Mouse (Mus musculus): Measurements from ENCODE around the gene Cd59b. TPM values are rescaled to one million over a fixed set of nuclear protein-coding genes. Genes with fewer than 3 reads are reported as not detected.
A peak's percentile ranks its signal among the peaks of the same experiment; 100 is the strongest.
"Not testable (repeated sequence)": the region's sequence is repeated elsewhere in the genome, so short reads cannot be mapped to it uniquely, and the experiment has no call there.

Gene Cd59b
- polyA plus RNA-seq, 1 experiment from 2014 or later = 1.2 TPM

GRCm38 (mm10) chr2:104104800-104105199, 35.2 kb downstream of the Cd59b start:
- Histone ChIP-seq H3K9ac (replicated peaks) (no peak overlapping the region), H3K27me3 (no peaks in the 10 kb centered on the region), H3K27ac (replicated peaks) (no peak overlapping the region), H3K4me1 (no peaks in the 10 kb centered on the region), H3K4me3 (no peak overlapping the region), H3K9me3 (no peaks in the 10 kb centered on the region), H3K4me2 (replicated peaks) (no peak overlapping the region), H3K36me3 (no peaks in the 10 kb centered on the region)
- ATAC-seq (replicated peaks) = no peak
- WGBS = 92% methylated on average over 6 of the region's 6 CpGs

- H3K4me2 ChIP-seq (replicated peaks); H3K4me1 ChIP-seq; ATAC-seq (replicated peaks); H3K4me3 ChIP-seq; H3K36me3 ChIP-seq; H3K9ac ChIP-seq (replicated peaks); H3K27me3 ChIP-seq; H3K9me3 ChIP-seq; H3K27ac ChIP-seq (replicated peaks): not testable (repeated sequence)
- 96% methylated on average over 2 of the region's 2 CpGs for WGBS
Measured at GRCm38 (mm10) chr2:104109021-104109420, 39.4 kb downstream of the Cd59b start.

- Histone ChIP-seq H3K9me3 (no peaks in the 10 kb centered on the region), H3K27me3 (no peaks in the 10 kb centered on the region), H3K9ac (replicated peaks) (no peak overlapping the region), H3K4me2 (replicated peaks) (no peak overlapping the region), H3K4me1 (no peaks in the 10 kb centered on the region), H3K4me3 (no peak overlapping the region), H3K27ac (replicated peaks) (no peak overlapping the region), H3K36me3 (no peaks in the 10 kb centered on the region)
- WGBS = 75% methylated on average over 2 of the region's 2 CpGs
- no peak for ATAC-seq (replicated peaks)
Measured at GRCm38 (mm10) chr2:104109528-104109927, 39.9 kb downstream of the Cd59b start.

GRCm38 (mm10) chr2:104110031-104110430, 40.4 kb downstream of the Cd59b start:
- ATAC-seq (replicated peaks) = no peak

GRCm38 (mm10) chr2:104111170-104111797, 41.6 kb downstream of the Cd59b start:
- no CpG with 5 or more reads among the region's 1 CpGs for WGBS
- not testable (repeated sequence) for H3K9me3 ChIP-seq; ATAC-seq (replicated peaks); H3K36me3 ChIP-seq; H3K4me1 ChIP-seq; H3K27ac ChIP-seq (replicated peaks); H3K27me3 ChIP-seq; H3K9ac ChIP-seq (replicated peaks); H3K4me3 ChIP-seq; H3K4me2 ChIP-seq (replicated peaks)

More at GRCm38 (mm10) chr2:104110031-104110430, 40.4 kb downstream of the Cd59b start:
- Histone ChIP-seq H3K9ac (replicated peaks) (no peak overlapping the region), H3K9me3 (no peaks in the 10 kb centered on the region), H3K27ac (replicated peaks) (no peak overlapping the region), H3K27me3 (no peaks in the 10 kb centered on the region), H3K4me1 (no peaks in the 10 kb centered on the region), H3K4me2 (replicated peaks) (no peak overlapping the region), H3K36me3 (no peaks in the 10 kb centered on the region), H3K4me3 (no peak overlapping the region)
- 88% methylated on average over 4 of the region's 4 CpGs for WGBS

- not testable (repeated sequence) for H3K9me3 ChIP-seq; H3K4me1 ChIP-seq; H3K36me3 ChIP-seq; H3K27me3 ChIP-seq; ATAC-seq (replicated peaks); H3K4me2 ChIP-seq (replicated peaks); H3K27ac ChIP-seq (replicated peaks); H3K4me3 ChIP-seq; H3K9ac ChIP-seq (replicated peaks)
Measured at GRCm38 (mm10) chr2:104113563-104113962, 43.9 kb downstream of the Cd59b start.

- Histone ChIP-seq H3K9me3 (no peaks in the 10 kb centered on the region), H3K4me1 (no peaks in the 10 kb centered on the region), H3K36me3 (no peaks in the 10 kb centered on the region), H3K4me3 (no peak overlapping the region), H3K27me3 (no peaks in the 10 kb centered on the region), H3K27ac (replicated peaks) (no peak overlapping the region), H3K4me2 (replicated peaks) (no peak overlapping the region), H3K9ac (replicated peaks) (no peak overlapping the region)
- 60% methylated on average over 3 of the region's 3 CpGs for WGBS
- no peak for ATAC-seq (replicated peaks)
Measured at GRCm38 (mm10) chr2:104114898-104115297, 45.2 kb downstream of the Cd59b start.

GRCm38 (mm10) chr2:104117173-104117572, 47.5 kb downstream of the Cd59b start:
- not testable (repeated sequence) for H3K9ac ChIP-seq (replicated peaks); H3K9me3 ChIP-seq; H3K4me1 ChIP-seq; ATAC-seq (replicated peaks); H3K27me3 ChIP-seq; H3K4me2 ChIP-seq (replicated peaks); H3K27ac ChIP-seq (replicated peaks); H3K36me3 ChIP-seq; H3K4me3 ChIP-seq

GRCm38 (mm10) chr2:104119097-104119496, 49.4 kb downstream of the Cd59b start:
- no peaks in the 10 kb centered on the region for H3K36me3 ChIP-seq

GRCm38 (mm10) chr2:104120312-104120711, 50.7 kb downstream of the Cd59b start:
- 63% methylated on average over 6 of the region's 6 CpGs for WGBS
- Histone ChIP-seq H3K27ac (replicated peaks) (no peak overlapping the region), H3K4me1 (no peaks in the 10 kb centered on the region), H3K9ac (replicated peaks) (no peak overlapping the region), H3K4me3 (no peak overlapping the region), H3K36me3 (no peaks in the 10 kb centered on the region), H3K4me2 (replicated peaks) (no peak overlapping the region), H3K27me3 (peaks cover 9% of the 10 kb centered on the region; the same call in 1 of the 2 replicates), H3K9me3 (no peaks in the 10 kb centered on the region)
- no peak for ATAC-seq (replicated peaks)

More at GRCm38 (mm10) chr2:104119097-104119496, 49.4 kb downstream of the Cd59b start:
- Histone ChIP-seq H3K27ac (replicated peaks) (no peak overlapping the region), H3K4me1 (no peaks in the 10 kb centered on the region), H3K9me3 (no peaks in the 10 kb centered on the region), H3K4me3 (no peak overlapping the region), H3K9ac (replicated peaks) (no peak overlapping the region), H3K27me3 (peaks cover 6% of the 10 kb centered on the region; the same call in 1 of the 2 replicates), H3K4me2 (replicated peaks) (no peak overlapping the region)
- WGBS = 69% methylated on average over 1 of the region's 1 CpGs
- ATAC-seq (replicated peaks) = no peak

- Histone ChIP-seq H3K27ac (replicated peaks) (no peak overlapping the region), H3K36me3 (no peaks in the 10 kb centered on the region), H3K9me3 (no peaks in the 10 kb centered on the region), H3K27me3 (peaks cover 9% of the 10 kb centered on the region; the same call in 1 of the 2 replicates), H3K4me3 (peak overlapping the region; percentile 58), H3K4me1 (no peaks in the 10 kb centered on the region), H3K4me2 (replicated peaks) (peak overlapping the region; percentile 83), H3K9ac (replicated peaks) (0 out of 2 replicates have a peak overlapping the region, but pooled peaks have one; percentile 61)
- ATAC-seq (replicated peaks) = no peak
- WGBS = 79% methylated on average over 8 of the region's 8 CpGs
Measured at GRCm38 (mm10) chr2:104121681-104122504, 52.2 kb downstream of the Cd59b start.

GRCm38 (mm10) chr2:104122505-104123378, 53.1 kb downstream of the Cd59b start, which contains the start of gene A930018P22Rik:
Gene A930018P22Rik (plus strand): TSS chr2:104122769.
- ATAC-seq (replicated peaks) = peak; percentile 97
- H3K4me3 ChIP-seq = peak within 1 kb of the TSS; percentile 58
- H3K4me2 ChIP-seq (replicated peaks) = peak within 1 kb of the TSS; percentile 83
- H3K9ac ChIP-seq (replicated peaks) = peak within 1 kb of the TSS; percentile 61
- H3K4me1 ChIP-seq = no peaks in the 10 kb centered on the region
- under 1% methylated on average over 74 of the region's 74 CpGs for WGBS
- no peaks in the 10 kb centered on the region for H3K9me3 ChIP-seq
- no peaks in the 10 kb centered on the region for H3K36me3 ChIP-seq
- H3K27ac ChIP-seq (replicated peaks) = no peak within 1 kb of the TSS
- peaks cover 9% of the 10 kb centered on the region; the same call in 1 of the 2 replicates for H3K27me3 ChIP-seq
